Mouse (Mus musculus) ES-Bruce4 (cell line): ENCODE data around the gene Sox8. TPM values are rescaled to one million over a fixed set of nuclear protein-coding genes. Genes with fewer than 3 reads are reported as not detected.

Experiments used
- H3K27ac ChIP-seq: 2 replicates; pipeline ENCODE4 v1.5.1; 2012; ENCODE audit warnings: low read length, inconsistent platforms; ENCODE audit not compliant: insufficient read depth
- H3K27me3 ChIP-seq: 2 replicates; pipeline ENCODE4 v1.6.1; 2012; ENCODE audit warnings: mild to moderate bottlenecking, low read length, inconsistent platforms; ENCODE audit not compliant: control insufficient read depth, poor library complexity, insufficient read depth, severe bottlenecking
- H3K36me3 ChIP-seq: 2 replicates; pipeline ENCODE4 v1.6.1; 2012; ENCODE audit warnings: inconsistent platforms, mild to moderate bottlenecking, low read length, moderate library complexity; ENCODE audit not compliant: control insufficient read depth, poor library complexity, insufficient read depth, severe bottlenecking
- H3K4me1 ChIP-seq: one replicate; pipeline ENCODE4 v1.8.1; 2011; ENCODE audit warnings: low read length; ENCODE audit not compliant: control insufficient read depth, insufficient read depth
- H3K4me3 ChIP-seq: 2 replicates; pipeline ENCODE4 v1.5.1; 2011; ENCODE audit warnings: low read depth, mild to moderate bottlenecking, low read length
- H3K9ac ChIP-seq: 2 replicates; pipeline ENCODE4 v1.6.1; 2012; ENCODE audit warnings: low read depth, mild to moderate bottlenecking, inconsistent platforms; ENCODE audit not compliant: poor library complexity, severe bottlenecking
- H3K9me3 ChIP-seq: replicated peaks from 2 replicates; pipeline ENCODE4 v1.6.1; 2012; ENCODE audit warnings: mild to moderate bottlenecking, low read length, inconsistent platforms; ENCODE audit not compliant: control insufficient read depth, poor library complexity, insufficient read depth, severe bottlenecking
- CTCF ChIP-seq: IDR thresholded peaks from one replicate; pipeline ENCODE4 v1.8.1; 2011; ENCODE audit warnings: low read depth, low read length
- EP300 ChIP-seq: IDR thresholded peaks from 2 replicates; pipeline ENCODE4 v1.6.1; 2011; ENCODE audit warnings: low read depth, low read length; ENCODE audit not compliant: insufficient read depth
- POLR2A ChIP-seq: IDR thresholded peaks from one replicate; pipeline ENCODE4 v1.8.1; 2011; ENCODE audit warnings: low read length; ENCODE audit not compliant: insufficient read depth
- polyA plus RNA-seq: library from polyadenylated mRNA; stranded (reverse); fragments of >200 nt; gene quantifications from 2 replicates; pipeline ENCODE4 v1.2.4, GENCODE M21; 2011; ENCODE audit warnings: low read depth; ENCODE audit not compliant: missing spikeins, insufficient read depth, insufficient read length

The Sox8 gene
- polyA plus RNA-seq, 1 experiment = 0.48 TPM

- TF ChIP-seq CTCF (no peak), POLR2A (no peak), EP300 (no peak)
- Histone ChIP-seq H3K9ac (no peak overlapping the region), H3K4me1 (no peaks in the 10 kb centered on the region), H3K27ac (no peak overlapping the region), H3K4me3 (peak overlapping the region; percentile 7), H3K36me3 (no peaks in the 10 kb centered on the region), H3K27me3 (no peaks in the 10 kb centered on the region), H3K9me3 (no peaks in the 10 kb centered on the region)
These were observed 52.3 kb downstream of the Sox8 start for GRCm38 (mm10) chr17:25518144-25518543.

GRCm38 (mm10) chr17:25516315-25516714, 54.2 kb downstream of the Sox8 start:
- H3K9me3 ChIP-seq = no peaks in the 10 kb centered on the region
- H3K36me3 ChIP-seq = no peaks in the 10 kb centered on the region
- no peak overlapping the region for H3K4me3 ChIP-seq
- no peak overlapping the region for H3K27ac ChIP-seq
- no peaks in the 10 kb centered on the region for H3K4me1 ChIP-seq
- H3K27me3 ChIP-seq = no peaks in the 10 kb centered on the region
- no peak overlapping the region for H3K9ac ChIP-seq
- TF ChIP-seq CTCF (no peak), EP300 (no peak), POLR2A (no peak)

Other genes starting within 250 kb of the Sox8 start
- gene Tpsab1, start 225.1 kb downstream of the Sox8 start, polyA plus RNA-seq = not detected in 2 replicates
- gene Tpsb2, start 204.4 kb downstream of the Sox8 start, polyA plus RNA-seq = not detected in 2 replicates
- not detected in 2 replicates for gene Tpsg1, start 201.4 kb downstream of the Sox8 start, polyA plus RNA-seq
- 4.4 and 5.6 TPM in 2 replicates for gene Cacna1h, start 136.9 kb downstream of the Sox8 start, polyA plus RNA-seq
- not detected in 2 replicates for gene Tekt4, start 116.1 kb downstream of the Sox8 start, polyA plus RNA-seq
- gene Sstr5, start 73.4 kb downstream of the Sox8 start, polyA plus RNA-seq = not detected in 2 replicates
- gene Lmf1, start 8.4 kb upstream of the Sox8 start, polyA plus RNA-seq = 15.2 and 16.1 TPM in 2 replicates
- gene Gng13, start 146.5 kb upstream of the Sox8 start, polyA plus RNA-seq = 12.4 and 17.3 TPM in 2 replicates
- 39.4 and 47.2 TPM in 2 replicates for gene Chtf18, start 156.7 kb upstream of the Sox8 start, polyA plus RNA-seq
- 17.0 and 18.4 TPM in 2 replicates for gene Rpusd1, start 157.0 kb upstream of the Sox8 start, polyA plus RNA-seq
- gene Mslnl, start 165.4 kb upstream of the Sox8 start, polyA plus RNA-seq = 0.30 TPM in 1 of 2 replicates, not detected in the other
- gene Msln, start 183.7 kb upstream of the Sox8 start, polyA plus RNA-seq = 9.6 and 15.1 TPM in 2 replicates
- gene Narfl, start 203.1 kb upstream of the Sox8 start, polyA plus RNA-seq = 18.8 and 21.3 TPM in 2 replicates
- 25.7 and 32.1 TPM in 2 replicates for gene Haghl, start 215.0 kb upstream of the Sox8 start, polyA plus RNA-seq
- gene Ccdc78, start 215.9 kb upstream of the Sox8 start, polyA plus RNA-seq = not detected in 2 replicates
- 26.0 and 30.6 TPM in 2 replicates for gene Fam173a, start 222.2 kb upstream of the Sox8 start, polyA plus RNA-seq
- 1.6 and 2.6 TPM in 2 replicates for gene AC134908.4, start 225.0 kb upstream of the Sox8 start, polyA plus RNA-seq
- gene Metrn, start 226.4 kb upstream of the Sox8 start, polyA plus RNA-seq = 29.6 and 35.1 TPM in 2 replicates
- 4.7 and 7.0 TPM in 2 replicates for gene Fbxl16, start 238.4 kb upstream of the Sox8 start, polyA plus RNA-seq